11 mouse cellular contexts compared by ENCODE assay signal in genomic region chr7:112856583-112856982, GRCm38 (mm10).
DNase-seq lines count a peak whose midpoint lies in the region; ATAC-seq and TF ChIP-seq lines count a peak whose summit lies in the region.
"Had no signal": no experiment of that assay in that cellular context is flagged by ENCODE, and none has a peak within 500 bp of the region (broad histone marks: within the 10 kb centered on the region; RNA-seq: fewer than 3 reads in every experiment).

No protein-coding gene starts in this region.

- peak; percentile 71 for DNase-seq in adrenal gland, adult 2 months
- DNase-seq in adrenal gland, postnatal 25 days: no peak
- DNase-seq in forebrain, postnatal 0 days: no peak
- DNase-seq in neural tube, embryonic 10.5 days (ENCODE audit: extremely low spot score, low spot score): no peak
- DNase-seq in limb, embryonic 10.5 days (ENCODE audit: low spot score): no peak
- DNase-seq in kidney, postnatal 10 days: no peak
- DNase-seq: lung, postnatal 4 days; thymus, postnatal 25 days had no signal

- WGBS in forebrain, postnatal 0 days: 68% methylated on average over 10 of the region's 10 CpGs
- WGBS in forebrain, embryonic 12.5 days: 75% methylated on average over 10 of the region's 10 CpGs
- WGBS in neural tube, embryonic 15.5 days: 57% methylated on average over 10 of the region's 10 CpGs
- WGBS in limb, embryonic 10.5 days: 57% methylated on average over 10 of the region's 10 CpGs

- peak; percentile 35; the same call in 1 of the 2 replicates for ATAC-seq in forebrain, postnatal 0 days
- ATAC-seq in forebrain, embryonic 12.5 days (ENCODE audit: low FRiP score): no peak
- ATAC-seq in neural tube, embryonic 15.5 days (ENCODE audit: low FRiP score): 0 out of 2 replicates have a peak, but pooled peaks have one; percentile 24

- no peak overlapping the region for H3K27ac ChIP-seq in forebrain, postnatal 0 days (ENCODE audit: low read depth, low read length)
- H3K27ac ChIP-seq in forebrain, embryonic 12.5 days: no peak overlapping the region
- H3K27ac ChIP-seq in neural tube, embryonic 15.5 days (replicated peaks): 0 out of 2 replicates have a peak overlapping the region, but pooled peaks have one; percentile 41
- H3K27ac ChIP-seq in limb, embryonic 10.5 days: peak overlapping the region; percentile 70
- H3K27ac ChIP-seq: kidney, embryonic 15.5 days had no signal

- H3K36me3 ChIP-seq in forebrain, postnatal 0 days (ENCODE audit: insufficient read depth): 0 out of 2 replicates have a peak, but pooled peaks cover 3% of the 10 kb centered on the region
- H3K36me3 ChIP-seq in forebrain, embryonic 12.5 days (replicated peaks): peaks cover 12% of the 10 kb centered on the region
- H3K36me3 ChIP-seq in neural tube, embryonic 15.5 days: peaks cover 4% of the 10 kb centered on the region; the same call in 1 of the 2 replicates
- peaks cover 31% of the 10 kb centered on the region for H3K36me3 ChIP-seq in limb, embryonic 10.5 days

- H3K4me2 ChIP-seq in forebrain, postnatal 0 days (ENCODE audit: low read depth): no peak overlapping the region
- H3K4me2 ChIP-seq in forebrain, embryonic 12.5 days: no peak overlapping the region
- H3K4me2 ChIP-seq in neural tube, embryonic 15.5 days: no peak overlapping the region
- H3K4me2 ChIP-seq: kidney, embryonic 15.5 days had no signal

- no peak for TF ChIP-seq CTCF in forebrain, postnatal 0 days (IDR thresholded peaks at IDR 0.05; ENCODE audit: low read depth)

- H3K9ac ChIP-seq in forebrain, postnatal 0 days: no peak overlapping the region
- no peak overlapping the region for H3K9ac ChIP-seq in forebrain, embryonic 12.5 days
- H3K9ac ChIP-seq in neural tube, embryonic 15.5 days (replicated peaks): no peak overlapping the region
- H3K9ac ChIP-seq: kidney, embryonic 15.5 days had no signal

- no peaks in the 10 kb centered on the region for H3K27me3 ChIP-seq in forebrain, postnatal 0 days (ENCODE audit: insufficient read depth, low read length)
- H3K27me3 ChIP-seq in forebrain, embryonic 12.5 days: peaks cover 10% of the 10 kb centered on the region
- H3K27me3 ChIP-seq in neural tube, embryonic 15.5 days (replicated peaks): no peaks in the 10 kb centered on the region
- no peaks in the 10 kb centered on the region for H3K27me3 ChIP-seq in limb, embryonic 10.5 days (ENCODE audit: low read depth, poor library complexity, severe bottlenecking)
- H3K27me3 ChIP-seq: kidney, embryonic 15.5 days had no signal

- peaks cover 9% of the 10 kb centered on the region; the same call in 1 of the 2 replicates for H3K4me1 ChIP-seq in forebrain, postnatal 0 days (ENCODE audit: insufficient read depth)
- peaks cover 44% of the 10 kb centered on the region for H3K4me1 ChIP-seq in forebrain, embryonic 12.5 days
- peaks cover 41% of the 10 kb centered on the region for H3K4me1 ChIP-seq in neural tube, embryonic 15.5 days
- H3K4me1 ChIP-seq in limb, embryonic 10.5 days: peaks cover 44% of the 10 kb centered on the region

- H3K9me3 ChIP-seq in forebrain, postnatal 0 days (ENCODE audit: low read length): no peaks in the 10 kb centered on the region
- no peaks in the 10 kb centered on the region for H3K9me3 ChIP-seq in forebrain, embryonic 12.5 days
- H3K9me3 ChIP-seq in neural tube, embryonic 15.5 days (replicated peaks): no peaks in the 10 kb centered on the region
- no peaks in the 10 kb centered on the region for H3K9me3 ChIP-seq in limb, embryonic 10.5 days (replicated peaks)
- H3K9me3 ChIP-seq: kidney, embryonic 15.5 days had no signal

- H3K4me3 ChIP-seq in forebrain, postnatal 0 days (ENCODE audit: low read depth, low read length): no peak overlapping the region
- no peak overlapping the region for H3K4me3 ChIP-seq in forebrain, embryonic 12.5 days (replicated peaks)
- H3K4me3 ChIP-seq in neural tube, embryonic 15.5 days (replicated peaks): no peak overlapping the region
- H3K4me3 ChIP-seq in limb, embryonic 10.5 days: no peak overlapping the region
- H3K4me3 ChIP-seq: kidney, embryonic 15.5 days had no signal

Comparison
In these comparisons a context has a peak if more than half of its experiments do, and no peak if none do; other contexts are left out.
1. H3K27ac ChIP-seq: peak in neural tube, embryonic 15.5 days (single experiment) and limb, embryonic 10.5 days (single experiment); none in forebrain, postnatal 0 days (single experiment) and forebrain, embryonic 12.5 days (single experiment).